Mouse (Mus musculus) frontal cortex, adult (tissue): ENCODE measurements around the gene Numbl.
A peak's percentile ranks its signal among the peaks of the same experiment; 100 is the strongest.

Experiments used
- ATAC-seq: cut with Nextera tagmentation; 2 replicates; pipeline ENCODE4 v1.9.2; 2017; ENCODE audit warnings: mild to moderate bottlenecking, moderate library complexity, mixed read lengths; ENCODE audit not compliant: low TSS enrichment

Gene Numbl

GRCm38 (mm10) chr7:27255721-27256120 lies 2.5 kb upstream of the Numbl start:
- ATAC-seq = no peak

- ATAC-seq = peak; percentile 28; the same call in 1 of the 2 replicates
These were observed 984 bp upstream of the Numbl start for GRCm38 (mm10) chr7:27257046-27257851.

GRCm38 (mm10) chr7:27257852-27258204 lies 405 bp upstream of the Numbl start:
- ATAC-seq = no peak

GRCm38 (mm10) chr7:27259271-27259721 lies 1.1 kb downstream of the Numbl start:
- no peak for ATAC-seq

GRCm38 (mm10) chr7:27259771-27260170 lies 1.5 kb downstream of the Numbl start:
- ATAC-seq = no peak

GRCm38 (mm10) chr7:27260856-27261255 lies 2.6 kb downstream of the Numbl start:
- ATAC-seq = 0 out of 2 replicates have a peak, but pooled peaks have one; percentile 5

- no peak for ATAC-seq
These were observed 3.7 kb downstream of the Numbl start for GRCm38 (mm10) chr7:27261888-27262287.

- no peak for ATAC-seq
These were observed 6.5 kb downstream of the Numbl start for GRCm38 (mm10) chr7:27264761-27265160.

GRCm38 (mm10) chr7:27266515-27267128 lies 8.4 kb downstream of the Numbl start:
- ATAC-seq = peak; percentile 64

GRCm38 (mm10) chr7:27271423-27271822 lies 13.2 kb downstream of the Numbl start:
- ATAC-seq = no peak

- ATAC-seq = no peak
These were observed 15.6 kb downstream of the Numbl start for GRCm38 (mm10) chr7:27273739-27274351.

GRCm38 (mm10) chr7:27274916-27275315 lies 16.7 kb downstream of the Numbl start:
- no peak for ATAC-seq

GRCm38 (mm10) chr7:27276021-27276420 lies 17.8 kb downstream of the Numbl start:
- ATAC-seq = no peak

GRCm38 (mm10) chr7:27277191-27277590 lies 19.0 kb downstream of the Numbl start:
- ATAC-seq = no peak

GRCm38 (mm10) chr7:27281717-27282116 lies 23.5 kb downstream of the Numbl start:
- no peak for ATAC-seq

GRCm38 (mm10) chr7:27282225-27282624 lies 24.0 kb downstream of the Numbl start:
- ATAC-seq = no peak

- peak; percentile 58; the same call in 1 of the 2 replicates for ATAC-seq
These were observed 26.8 kb downstream of the Numbl start for GRCm38 (mm10) chr7:27284865-27285697.

GRCm38 (mm10) chr7:27285698-27286066 lies 27.4 kb downstream of the Numbl start:
- ATAC-seq = peak; percentile 69; the same call in 1 of the 2 replicates

- no peak for ATAC-seq
These were observed 30.5 kb downstream of the Numbl start for GRCm38 (mm10) chr7:27288732-27289131.

GRCm38 (mm10) chr7:27290555-27290954 lies 32.3 kb downstream of the Numbl start:
- no peak for ATAC-seq

- peak; percentile 93 for ATAC-seq
These were observed 33.7 kb downstream of the Numbl start for GRCm38 (mm10) chr7:27291795-27292466.
